Mouse (Mus musculus) thymus, adult 2 months (tissue): ENCODE data around the gene Rpusd3. TPM values are rescaled to one million over a fixed set of nuclear protein-coding genes. Genes with fewer than 3 reads are reported as not detected.

Source experiments
- DNase-seq: peaks from one replicate; pipeline ENCODE4 v3.0.0; 2021
- H3K27ac ChIP-seq: fragments of 200-500 bp; 2 replicates; pipeline ENCODE4 v1.5.1; 2012; ENCODE audit warnings: low read length, control low read depth; ENCODE audit not compliant: control insufficient read depth, insufficient read depth
- H3K27me3 ChIP-seq: fragments of 200-500 bp; 2 replicates; pipeline ENCODE4 v1.6.1; 2012; ENCODE audit warnings: mild to moderate bottlenecking, low read length, moderate library complexity, mixed read lengths; ENCODE audit not compliant: control insufficient read depth, insufficient read depth
- H3K36me3 ChIP-seq: fragments of 200-500 bp; 2 replicates; pipeline ENCODE4 v1.6.1; 2012; ENCODE audit warnings: mild to moderate bottlenecking, low read length, moderate library complexity; ENCODE audit not compliant: control insufficient read depth, insufficient read depth
- H3K4me1 ChIP-seq: fragments of 200-500 bp; replicated peaks from 2 replicates; pipeline ENCODE4 v1.6.1; 2012; ENCODE audit warnings: low read length; ENCODE audit not compliant: control insufficient read depth, insufficient read depth
- H3K4me3 ChIP-seq: fragments of 200-500 bp; 2 replicates; pipeline ENCODE4 v1.5.1; 2012; ENCODE audit warnings: mild to moderate bottlenecking, low read length, control low read depth, moderate library complexity; ENCODE audit not compliant: control insufficient read depth, insufficient read depth
- CTCF ChIP-seq: fragments of 200-500 bp; IDR thresholded peaks from 2 replicates; pipeline ENCODE4 v1.5.1; 2012; ENCODE audit warnings: mild to moderate bottlenecking, control low read depth, low read length, moderate library complexity, borderline replicate concordance; ENCODE audit not compliant: control insufficient read depth, poor library complexity, insufficient read depth; ENCODE audit errors: extremely low read depth
- POLR2A ChIP-seq: fragments of 200-500 bp; IDR thresholded peaks from 2 replicates; pipeline ENCODE4 v1.6.1; 2012; ENCODE audit warnings: mild to moderate bottlenecking, low read length, control low read depth, moderate library complexity; ENCODE audit not compliant: control insufficient read depth, poor library complexity, insufficient read depth; ENCODE audit errors: extremely low read depth
- WGBS: fragments of 180-500 bp; shearing (Covaris S2); methylation state at CpG from one replicate; pipeline ENCODE4 v1.1.7; 2018; 5-methylcytosine and 5-hydroxymethylcytosine counted together
- polyA plus RNA-seq: library from polyadenylated mRNA; depleted of rRNA; stranded (reverse); fragments of >200 nt; gene quantifications from 2 replicates; pipeline ENCODE4 v1.2.3, GENCODE M21; 2012

Rpusd3 gene
- polyA plus RNA-seq, 1 experiment = 94.5 TPM

DNA sequence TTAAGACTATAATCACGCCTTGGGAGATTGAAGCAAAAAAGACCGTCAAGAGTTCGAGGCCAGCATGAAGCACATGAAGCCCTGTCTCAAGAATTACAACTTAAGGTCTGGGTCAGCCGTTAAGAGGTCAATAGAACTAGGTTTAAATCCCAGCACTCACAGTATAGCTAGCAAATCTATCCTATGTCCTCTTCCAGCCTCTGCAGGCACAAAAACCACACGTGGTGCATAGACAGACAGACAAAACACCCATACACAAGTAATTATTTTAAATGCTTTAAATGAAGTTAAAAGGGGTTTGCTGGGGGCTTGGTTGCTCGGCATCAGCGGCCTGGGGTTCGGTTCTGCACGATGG, 22.9 kb upstream of the Rpusd3 start:
- no peak for DNase-seq
- H3K27ac ChIP-seq = no peak overlapping the region
- peak overlapping the region; percentile 91 for H3K4me3 ChIP-seq
- TF ChIP-seq POLR2A (no peak), CTCF (no peak)
- H3K4me1 ChIP-seq = peaks cover 6% of the 10 kb centered on the region
- no peaks in the 10 kb centered on the region for H3K27me3 ChIP-seq
- H3K36me3 ChIP-seq = no peaks in the 10 kb centered on the region
- WGBS = 36% methylated on average over 9 of the region's 9 CpGs

DNA sequence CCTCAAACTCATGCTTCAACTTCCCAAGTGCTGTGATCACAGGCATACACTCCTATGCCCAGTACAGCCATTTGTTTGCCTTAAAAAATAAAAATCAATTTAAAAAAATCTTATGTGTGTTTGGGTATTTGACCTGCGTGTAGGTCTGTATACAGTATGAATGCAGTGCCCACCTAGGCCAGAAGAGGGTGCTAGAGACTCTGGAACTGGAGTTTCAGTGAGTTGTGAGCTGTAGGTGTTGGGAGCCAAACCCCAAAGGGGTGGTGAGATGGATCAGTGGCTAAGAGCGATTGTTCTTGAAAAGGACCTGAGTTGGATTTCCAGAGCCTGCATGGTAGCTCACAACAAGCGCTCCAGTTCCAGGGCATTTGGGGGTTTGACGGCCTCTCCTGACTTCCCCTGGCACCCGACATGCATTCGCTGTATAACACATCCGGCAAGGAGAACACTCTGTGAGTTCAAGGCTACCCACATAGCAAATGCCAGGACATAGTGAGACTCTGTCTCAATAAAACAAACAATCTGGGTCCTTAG, 22.1 kb upstream of the Rpusd3 start:
- Histone ChIP-seq H3K4me1 (peaks cover 6% of the 10 kb centered on the region), H3K36me3 (no peaks in the 10 kb centered on the region), H3K4me3 (no peak overlapping the region), H3K27me3 (no peaks in the 10 kb centered on the region), H3K27ac (no peak overlapping the region)
- TF ChIP-seq CTCF (no peak), POLR2A (no peak)
- DNase-seq = peak; percentile 81
- 60% methylated on average over 7 of the region's 7 CpGs for WGBS

GRCm38 (mm10) chr6:113440686-113441085, 21.5 kb upstream of the Rpusd3 start:
- no peak for DNase-seq
- Histone ChIP-seq H3K4me3 (no peak overlapping the region), H3K4me1 (peaks cover 6% of the 10 kb centered on the region), H3K36me3 (no peaks in the 10 kb centered on the region), H3K27ac (no peak overlapping the region), H3K27me3 (no peaks in the 10 kb centered on the region)
- whole genome bisulfite sequencing = 89% methylated on average over 3 of the region's 3 CpGs
- TF ChIP-seq CTCF (no peak), POLR2A (no peak)

- TF ChIP-seq POLR2A (no peak), CTCF (no peak)
- no peaks in the 10 kb centered on the region for H3K36me3 ChIP-seq
- H3K4me3 ChIP-seq = no peak overlapping the region
- WGBS = 63% methylated on average over 12 of the region's 12 CpGs
- H3K27me3 ChIP-seq = no peaks in the 10 kb centered on the region
- H3K4me1 ChIP-seq = peaks cover 6% of the 10 kb centered on the region
- no peak overlapping the region for H3K27ac ChIP-seq
- no peak for DNase-seq
Measured at GRCm38 (mm10) chr6:113438721-113439430, 19.7 kb upstream of the Rpusd3 start.

DNA sequence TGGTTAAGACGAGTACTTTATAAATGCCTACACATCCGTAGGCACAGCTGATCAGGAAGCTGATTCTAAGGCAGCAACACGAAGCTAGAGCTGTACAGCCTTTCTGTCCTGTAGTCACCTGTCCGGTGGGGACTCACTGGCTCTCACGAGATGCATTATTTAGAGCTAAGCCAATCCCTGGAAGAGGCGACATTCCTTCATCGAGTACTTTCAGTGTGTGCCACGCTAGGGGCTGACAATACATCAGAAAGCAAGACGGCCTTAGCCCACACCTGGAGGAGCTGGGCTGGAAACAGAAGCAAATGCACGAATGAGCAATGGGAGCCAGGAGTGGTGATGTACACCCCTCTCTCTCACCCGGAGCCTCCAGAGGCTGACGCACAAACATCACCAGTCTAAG, 18.0 kb upstream of the Rpusd3 start:
- WGBS = 88% methylated on average over 12 of the region's 12 CpGs
- DNase-seq = no peak
- H3K36me3 ChIP-seq = no peaks in the 10 kb centered on the region
- no peaks in the 10 kb centered on the region for H3K27me3 ChIP-seq
- no peak overlapping the region for H3K27ac ChIP-seq
- TF ChIP-seq POLR2A (no peak), CTCF (no peak)
- H3K4me3 ChIP-seq = no peak overlapping the region
- H3K4me1 ChIP-seq = no peaks in the 10 kb centered on the region

DNA sequence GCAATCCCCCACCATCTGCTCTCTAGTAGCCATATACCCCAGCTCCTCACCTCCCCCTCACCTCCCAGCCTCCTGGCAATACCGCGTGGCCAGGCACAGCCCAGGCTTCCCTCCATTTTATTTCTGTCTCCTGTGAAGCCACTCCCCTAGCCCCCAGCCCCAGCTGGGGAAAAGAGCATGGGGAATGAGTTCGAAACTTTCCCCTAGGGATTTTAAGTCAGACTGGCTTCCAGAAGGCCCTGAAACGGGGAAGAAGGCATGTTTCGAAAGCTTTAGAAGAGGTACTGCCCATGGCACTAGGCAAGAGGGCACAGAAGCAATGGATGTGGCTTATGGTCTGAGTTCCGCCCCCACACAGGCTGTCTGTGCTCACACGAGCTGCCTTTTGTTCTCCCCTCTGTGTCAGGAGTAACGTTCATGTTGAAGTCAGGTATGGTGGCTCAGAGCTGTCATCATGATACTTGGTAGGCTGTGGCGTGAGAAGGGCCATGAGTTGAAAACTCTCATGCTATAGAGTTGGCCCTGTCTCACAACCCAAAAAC, 16.6 kb upstream of the Rpusd3 start, which contains the start of gene Cidec:
Gene Cidec, minus strand, starts transcription at position 97 of the 542 bp plus-strand sequence.
- Histone ChIP-seq H3K4me3 (no peak within 1 kb of the TSS), H3K4me1 (no peaks in the 10 kb centered on the region), H3K27ac (no peak within 1 kb of the TSS), H3K27me3 (no peaks in the 10 kb centered on the region), H3K36me3 (no peaks in the 10 kb centered on the region)
- no peak for DNase-seq
- TF ChIP-seq POLR2A (no peak), CTCF (no peak)
- 87% methylated on average over 9 of the region's 9 CpGs for WGBS
